13 mouse cellular contexts compared by ENCODE assay signal in genomic region chr16:90673507-90674354, GRCm38 (mm10). TPM values are rescaled to one million over a fixed set of nuclear protein-coding genes. Genes with fewer than 3 reads are reported as not detected.
A peak's percentile ranks its signal among the peaks of the same experiment; 100 is the strongest.
DNase-seq lines count a peak whose midpoint lies in the region; ATAC-seq and TF ChIP-seq lines count a peak whose summit lies in the region.
"Had no signal": no experiment of that assay in that cellular context is flagged by ENCODE, and none has a peak within 500 bp of the region (broad histone marks: within the 10 kb centered on the region; RNA-seq: fewer than 3 reads in every experiment).

No protein-coding gene starts in this region.

- 0 out of 2 replicates have a peak, but pooled peaks cover 5% of the 10 kb centered on the region for H3K4me1 ChIP-seq in lung, postnatal 0 days (ENCODE audit: insufficient read depth, low read depth, low read length)
- peaks cover 10% of the 10 kb centered on the region for H3K4me1 ChIP-seq in kidney, embryonic 15.5 days

- peak; percentile 55 for ATAC-seq in lung, postnatal 0 days
- ATAC-seq in kidney, embryonic 15.5 days (replicated peaks; ENCODE audit: low FRiP score) = no peak
- ATAC-seq: CD4-positive, CD25-positive, alpha-beta regulatory T cell, adult 4 months had no signal

- H3K9ac ChIP-seq in lung, postnatal 0 days (replicated peaks; ENCODE audit: low read depth) = no peak overlapping the region
- no peak overlapping the region for H3K9ac ChIP-seq in kidney, embryonic 15.5 days
- H3K9ac ChIP-seq: lung, embryonic 15.5 days had no signal

- TF ChIP-seq EP300 in lung, postnatal 0 days (IDR thresholded peaks at IDR 0.05) = no peak

- TF ChIP-seq CTCF in gastrocnemius, adult 2 months (IDR thresholded peaks at IDR 0.05) = no peak
- TF ChIP-seq CTCF in lung, postnatal 0 days (IDR thresholded peaks at IDR 0.05) = no peak; the same call in 1 of the 2 replicates

- no peaks in the 10 kb centered on the region for H3K27me3 ChIP-seq in lung, postnatal 0 days (replicated peaks; ENCODE audit: insufficient read depth, low read length)
- peaks cover 6% of the 10 kb centered on the region; the same call in 1 of the 2 replicates for H3K27me3 ChIP-seq in kidney, embryonic 15.5 days
- H3K27me3 ChIP-seq: lung, embryonic 15.5 days had no signal

- H3K4me2 ChIP-seq in lung, postnatal 0 days (replicated peaks; ENCODE audit: low read depth, low read length) = no peak overlapping the region
- no peak overlapping the region for H3K4me2 ChIP-seq in kidney, embryonic 15.5 days
- H3K4me2 ChIP-seq: lung, embryonic 15.5 days had no signal

- no peak overlapping the region for H3K27ac ChIP-seq in gastrocnemius, adult 2 months
- no peak overlapping the region for H3K27ac ChIP-seq in lung, postnatal 0 days (ENCODE audit: low read length)
- H3K27ac ChIP-seq in kidney, embryonic 15.5 days = no peak overlapping the region
- H3K27ac ChIP-seq: lung, embryonic 15.5 days; stomach, postnatal 0 days had no signal

- peak; percentile 33 for DNase-seq in gastrocnemius, adult 2 months
- no peak for DNase-seq in gastrocnemius, postnatal 4 days (ENCODE audit: low spot score in 2 of 2)
- peak; percentile 43 for DNase-seq in lung, postnatal 0 days (ENCODE audit: low spot score)
- DNase-seq in lung, postnatal 4 days = no peak
- DNase-seq in cerebellum, adult 9-10 months = peak; percentile 75
- peak; percentile 18 for DNase-seq in lung, postnatal 25 days (ENCODE audit: low spot score)
- DNase-seq in spleen, postnatal 36 days (ENCODE audit: low spot score in 2 of 2) = no peak
- DNase-seq: kidney, adult 2 months; retina, postnatal 1 day had no signal

- intact Hi-C loops in gastrocnemius, adult 2 months (cut with DNase I) = no loop called here

- H3K36me3 ChIP-seq in lung, postnatal 0 days (ENCODE audit: insufficient read depth, low read length) = no peaks in the 10 kb centered on the region
- no peaks in the 10 kb centered on the region for H3K36me3 ChIP-seq in kidney, embryonic 15.5 days
- H3K36me3 ChIP-seq: lung, embryonic 15.5 days had no signal

- 62% methylated on average over 21 of the region's 21 CpGs for WGBS in lung, postnatal 0 days
- WGBS in kidney, embryonic 15.5 days = 83% methylated on average over 21 of the region's 21 CpGs

- H3K9me3 ChIP-seq in lung, postnatal 0 days (ENCODE audit: low read length) = no peaks in the 10 kb centered on the region
- no peaks in the 10 kb centered on the region for H3K9me3 ChIP-seq in kidney, embryonic 15.5 days (replicated peaks)
- H3K9me3 ChIP-seq: lung, embryonic 15.5 days had no signal

- H3K4me3 ChIP-seq in gastrocnemius, adult 2 months = peak overlapping the region; percentile 17
- H3K4me3 ChIP-seq in lung, postnatal 0 days (ENCODE audit: low read depth, low read length) = no peak overlapping the region
- H3K4me3 ChIP-seq in kidney, embryonic 15.5 days (replicated peaks) = no peak overlapping the region
- H3K4me3 ChIP-seq: lung, embryonic 15.5 days had no signal

RNA-seq across cellular contexts. Expression of gene Mis18a, which starts 53.5 kb away (rescaled TPM):
- total RNA-seq in gastrocnemius, adult 2 months (2021) = under 1 TPM; 0.61 to 0.66 TPM
- 1 to 10 TPM; 7.4 to 8.3 TPM for total RNA-seq in gastrocnemius, postnatal 4 days (2021)
- polyA plus RNA-seq in lung, postnatal 0 days (2015; fragmentation: Nextera tagmentation; extraction: Ambion mirVana) = 25.7 and 27.7 TPM in 2 replicates
- 63.7 and 69.1 TPM in 2 replicates for polyA plus RNA-seq in kidney, embryonic 15.5 days (2015; fragmentation: Nextera tagmentation; extraction: Ambion mirVana)

Comparison
In these comparisons a context has a peak if more than half of its experiments do, and no peak if none do; other contexts are left out.
1. DNase-seq: peak in gastrocnemius, adult 2 months (single experiment), lung, postnatal 0 days (single experiment), cerebellum, adult 9-10 months (single experiment) and lung, postnatal 25 days (single experiment); none in gastrocnemius, postnatal 4 days (0 of 2), lung, postnatal 4 days (0 of 2) and spleen, postnatal 36 days (0 of 2).
2. RNA of gene Mis18a, which starts 53.5 kb away (total RNA-seq): 7.4 to 8.3 TPM in gastrocnemius, postnatal 4 days; 0.61 to 0.66 TPM in gastrocnemius, adult 2 months; every median in the first group is over 4 times any median in the second.